Mouse (Mus musculus) heart, adult 9 months (tissue): ENCODE measurements around the gene Ngef.
"Not testable (repeated sequence)": the region's sequence is repeated elsewhere in the genome, so short reads cannot be mapped to it uniquely, and the experiment has no call there.

Experiments
- DNase-seq, 2 experiments: peaks; one replicate each; pipeline ENCODE4 v3.0.0; 2022; ENCODE audit warnings: low spot score in 2 of 2

Ngef gene

GRCm38 (mm10) chr1:87475076-87475895 is 98.4 kb downstream of the Ngef start:
- no peak for DNase-seq

GRCm38 (mm10) chr1:87472576-87472975 is 101.1 kb downstream of the Ngef start:
- DNase-seq: peak; percentile 17 to 23

GRCm38 (mm10) chr1:87471914-87472313 is 101.8 kb downstream of the Ngef start:
- no peak for DNase-seq

DNA sequence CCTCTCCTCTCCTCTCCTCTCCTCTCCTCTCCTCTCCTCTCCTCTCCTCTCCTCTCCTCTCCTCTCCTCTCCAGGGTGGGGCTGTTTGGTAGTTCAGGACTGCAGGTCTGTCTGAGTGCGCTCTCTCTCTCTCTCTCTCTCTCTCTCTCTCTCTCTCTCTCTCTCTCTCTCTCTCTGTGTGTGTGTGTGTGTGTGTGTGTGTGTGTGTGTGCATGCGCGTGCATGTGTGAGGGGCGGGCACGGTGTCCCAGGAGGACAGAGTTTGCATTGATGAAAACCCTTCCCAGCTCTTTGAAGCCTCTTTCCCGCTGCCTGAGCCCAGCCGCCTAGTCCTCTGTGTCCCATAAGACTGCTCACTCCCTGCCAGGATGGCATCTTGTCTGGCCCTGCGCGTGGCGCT is 103.7 kb downstream of the Ngef start, which contains the start of gene Snorc:
TSS of gene Snorc (plus strand) at position 301 of the 400 bp plus-strand sequence.
- not testable (repeated sequence) for DNase-seq

DNA sequence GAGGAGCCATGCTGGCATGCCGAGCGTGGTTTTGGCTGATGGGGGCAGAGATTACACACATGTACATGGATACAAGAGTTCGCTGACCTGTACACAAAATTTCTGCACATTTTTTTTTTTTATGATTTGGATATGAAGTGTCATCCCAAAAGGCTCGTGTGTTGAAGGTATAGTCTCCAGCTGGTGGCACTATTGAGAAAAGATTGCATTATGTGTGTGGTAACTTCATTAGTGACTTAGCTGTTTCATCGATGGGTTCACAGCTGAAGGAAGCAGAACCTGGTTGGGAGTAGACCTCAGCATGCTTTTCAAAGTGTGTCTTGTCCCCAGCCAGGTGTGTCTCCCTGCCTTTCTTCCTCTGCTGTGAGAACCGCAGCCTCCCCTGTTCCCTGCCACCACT is 105.3 kb downstream of the Ngef start:
- DNase-seq: no peak

GRCm38 (mm10) chr1:87467469-87467868 is 106.2 kb downstream of the Ngef start:
- DNase-seq: no peak

DNA sequence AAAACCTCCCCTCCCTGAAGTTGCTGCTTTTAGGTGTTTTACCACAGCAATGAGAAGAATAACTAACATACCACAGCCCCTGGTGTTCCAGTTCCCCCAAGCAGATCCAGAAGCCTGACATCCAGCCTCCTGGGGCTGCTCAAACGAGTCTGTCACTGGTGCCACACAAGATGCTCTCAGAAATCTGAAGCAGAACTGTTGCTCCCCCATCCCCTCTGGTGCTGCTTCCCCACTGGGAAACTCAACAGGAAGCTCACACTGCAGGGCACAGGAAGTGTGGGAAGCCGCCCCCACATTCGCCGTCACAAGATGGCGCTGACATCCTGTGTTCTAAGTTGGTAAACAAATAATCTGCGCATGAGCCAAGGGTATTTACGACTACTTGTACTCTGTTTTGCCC is 113.8 kb downstream of the Ngef start:
- not testable (repeated sequence) for DNase-seq

GRCm38 (mm10) chr1:87458045-87458444 is 115.6 kb downstream of the Ngef start:
- DNase-seq: no peak

DNA sequence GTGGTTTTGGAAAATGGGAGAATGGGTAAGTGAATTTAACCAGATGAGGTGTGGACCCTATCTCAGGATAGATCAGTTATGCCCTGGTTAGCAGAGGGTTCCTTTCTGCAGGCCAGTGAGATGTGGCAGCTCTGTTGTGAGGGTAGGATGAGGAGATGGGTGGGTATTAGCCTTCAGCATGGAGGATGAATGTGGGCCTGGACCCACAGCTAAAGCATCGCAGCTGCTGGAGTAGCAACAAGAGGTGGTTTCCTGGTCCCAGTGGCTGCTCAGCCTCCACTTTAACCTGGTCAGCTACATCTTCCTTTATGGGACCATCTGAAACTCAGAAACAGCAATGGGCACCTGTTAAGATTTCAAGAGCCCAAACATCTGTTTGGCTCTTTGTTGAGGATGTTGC is 117.2 kb downstream of the Ngef start:
- DNase-seq: no peak

DNA sequence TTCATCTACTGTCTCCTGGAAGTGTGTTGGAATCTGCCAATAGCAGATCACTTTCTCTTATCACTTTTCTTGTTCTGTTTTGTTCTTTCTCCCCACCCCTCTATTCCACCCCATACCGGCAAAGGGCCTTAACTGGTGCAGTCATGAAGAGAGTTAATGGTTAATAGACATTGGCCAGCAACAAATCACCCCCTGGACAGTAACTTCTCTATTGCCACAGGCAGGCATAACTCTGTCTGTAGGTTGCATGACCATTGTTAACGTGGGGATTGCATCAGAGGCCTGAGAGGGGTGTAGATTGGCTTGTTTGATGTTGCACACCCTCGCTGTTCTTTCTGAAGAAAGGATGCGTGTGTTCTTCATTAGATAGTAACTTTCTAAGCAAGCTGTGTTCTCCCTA is 124.2 kb downstream of the Ngef start:
- DNase-seq: no peak

- DNase-seq: peak in 1 of 2 experiments; percentile 15
Measured at GRCm38 (mm10) chr1:87447183-87448104, 126.2 kb downstream of the Ngef start.

DNA sequence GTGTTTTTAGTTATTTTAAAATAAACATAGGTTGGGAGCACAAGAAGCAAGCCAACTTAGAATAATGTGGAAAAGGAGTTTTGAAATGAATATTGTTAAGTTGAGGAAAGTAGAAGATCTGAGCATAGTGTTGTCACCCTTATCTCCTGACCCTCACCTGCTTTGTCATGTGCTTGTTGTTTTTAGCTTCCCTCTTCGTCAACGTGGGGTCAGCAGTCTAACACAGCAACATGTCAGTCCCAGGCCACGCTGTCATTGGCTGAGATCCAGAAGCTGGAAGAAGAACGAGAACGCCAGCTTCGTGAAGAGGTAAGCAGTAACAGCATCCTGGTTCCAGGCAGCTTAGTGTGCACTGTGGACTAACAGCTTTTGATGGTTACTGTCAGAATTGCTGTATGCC is 137.1 kb downstream of the Ngef start:
- no peak for DNase-seq

GRCm38 (mm10) chr1:87435125-87435524 is 138.5 kb downstream of the Ngef start:
- DNase-seq: no peak
